Mouse (Mus musculus) heart, embryonic 12.5 days (tissue): ENCODE data around the gene Coq5. TPM values are rescaled to one million over a fixed set of nuclear protein-coding genes. Genes with fewer than 3 reads are reported as not detected.
"Not testable (repeated sequence)": the region's sequence is repeated elsewhere in the genome, so short reads cannot be mapped to it uniquely, and the experiment has no call there.

Experiments
- ATAC-seq: fragments of 200-750 bp; cut with Nextera tagmentation; 2 replicates; pipeline ENCODE4 v1.8.0; 2017; ENCODE audit warnings: moderate TSS enrichment, moderate library complexity; ENCODE audit not compliant: insufficient number of reproducible peaks, low FRiP score
- H3K27ac ChIP-seq: fragments of 300-500 bp; sonication (generic); 2 replicates; pipeline ENCODE4 v1.5.1; 2016; ENCODE audit warnings: mild to moderate bottlenecking, moderate library complexity; ENCODE audit not compliant: poor library complexity, severe bottlenecking
- H3K27me3 ChIP-seq: fragments of 300-500 bp; sonication (generic); replicated peaks from 2 replicates; pipeline ENCODE4 v1.6.1; 2016; ENCODE audit warnings: mild to moderate bottlenecking, moderate library complexity
- H3K36me3 ChIP-seq: fragments of 300-500 bp; sonication (generic); 2 replicates; pipeline ENCODE4 v1.6.1; 2016; ENCODE audit warnings: mild to moderate bottlenecking, moderate library complexity
- H3K4me1 ChIP-seq: fragments of 300-500 bp; sonication (generic); replicated peaks from 2 replicates; pipeline ENCODE4 v1.6.1; 2016; ENCODE audit warnings: mild to moderate bottlenecking
- H3K4me2 ChIP-seq: fragments of 300-500 bp; sonication (generic); 2 replicates; pipeline ENCODE4 v1.6.1; 2016; ENCODE audit warnings: mild to moderate bottlenecking, moderate library complexity
- H3K4me3 ChIP-seq: fragments of 300-500 bp; sonication (generic); 2 replicates; pipeline ENCODE4 v1.5.1; 2016; ENCODE audit warnings: mild to moderate bottlenecking
- H3K9ac ChIP-seq: fragments of 300-500 bp; sonication (generic); 2 replicates; pipeline ENCODE4 v1.6.1; 2016; ENCODE audit warnings: mild to moderate bottlenecking, moderate library complexity
- H3K9me3 ChIP-seq: fragments of 300-500 bp; sonication (generic); replicated peaks from 2 replicates; pipeline ENCODE4 v1.6.1; 2016; ENCODE audit warnings: mild to moderate bottlenecking, moderate library complexity
- WGBS: fragments of 180-500 bp; shearing (Covaris S2); methylation state at CpG from one replicate; pipeline ENCODE4 v1.1.7; 2016; 5-methylcytosine and 5-hydroxymethylcytosine counted together
- polyA plus RNA-seq: library from polyadenylated mRNA; unstranded; fragments of >200 nt; fragmentation: Nextera tagmentation; extraction: Ambion mirVana; gene quantifications from 2 replicates; pipeline ENCODE4 v1.2.1, GENCODE M21; 2016

Gene Coq5
- polyA plus RNA-seq, 1 experiment from 2014 or later = 76.0 TPM

DNA sequence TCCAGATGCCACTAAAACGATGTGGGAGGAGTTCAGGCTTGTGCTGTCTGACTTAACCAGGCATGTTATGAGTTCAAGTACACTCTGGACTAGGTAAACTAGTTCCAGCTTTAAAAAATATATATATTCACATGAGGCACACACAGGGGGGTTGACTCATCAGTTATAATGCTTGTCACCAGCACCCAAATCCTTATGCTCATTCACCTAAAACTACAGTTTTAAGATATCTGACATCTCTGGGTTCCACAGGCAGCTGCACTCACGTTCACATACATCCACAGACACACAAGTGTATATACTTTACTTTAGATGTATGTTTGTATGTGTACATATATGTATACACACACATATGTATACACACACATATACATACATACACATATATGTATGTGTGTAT lies 681 bp upstream of the Coq5 start:
- WGBS = 59% methylated on average over 2 of the region's 2 CpGs

DNA sequence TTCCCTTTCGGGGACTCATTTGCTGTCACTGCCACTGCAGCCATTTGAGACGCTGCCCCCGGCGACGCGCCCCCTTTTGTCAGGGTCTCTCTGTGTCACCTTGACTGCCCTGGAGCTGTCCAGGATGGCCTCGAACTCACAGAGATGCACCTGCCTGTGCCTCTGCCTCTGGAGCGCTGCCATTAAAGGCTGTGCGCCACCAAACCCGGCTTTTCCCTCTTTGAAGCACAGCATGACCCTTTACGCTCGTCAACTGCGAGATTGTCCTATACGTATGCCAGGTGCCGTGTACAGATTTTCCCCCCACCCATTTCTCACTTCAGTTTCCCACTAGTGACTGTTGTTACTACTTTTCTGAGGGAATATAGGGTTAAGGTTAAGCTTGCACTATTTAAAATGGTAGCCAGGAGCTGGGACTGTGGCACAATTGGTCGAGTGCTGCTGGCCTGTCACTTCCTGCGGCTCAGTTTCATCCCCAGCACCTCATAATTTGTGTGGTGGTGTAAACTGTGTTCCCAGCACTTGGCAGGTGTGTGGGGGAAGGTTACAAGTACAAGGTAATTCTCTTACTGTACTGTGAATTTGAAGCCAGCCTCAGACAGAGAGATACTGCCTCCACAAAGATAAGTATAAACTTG lies 703 bp downstream of the Coq5 start:
- Histone ChIP-seq H3K4me1 (peaks cover 10% of the 10 kb centered on the region), H3K9ac (peak overlapping the region; percentile 86), H3K9me3 (0 out of 2 replicates have a peak, but pooled peaks cover 3% of the 10 kb centered on the region), H3K4me2 (peak overlapping the region; percentile 91), H3K27ac (0 out of 2 replicates have a peak overlapping the region, but pooled peaks have one; percentile 50), H3K36me3 (peaks cover 30% of the 10 kb centered on the region), H3K27me3 (no peaks in the 10 kb centered on the region), H3K4me3 (peak overlapping the region; percentile 72)
- ATAC-seq = peak; percentile 29; the same call in 1 of the 2 replicates
- WGBS = 9% methylated on average over 17 of the region's 17 CpGs

More for the DNA sequence above, 681 bp upstream of the Coq5 start:
- Histone ChIP-seq H3K36me3 (peaks cover 16% of the 10 kb centered on the region), H3K4me3 (no peak overlapping the region), H3K4me2 (no peak overlapping the region), H3K4me1 (peaks cover 14% of the 10 kb centered on the region), H3K9me3 (0 out of 2 replicates have a peak, but pooled peaks cover 3% of the 10 kb centered on the region), H3K9ac (no peak overlapping the region), H3K27me3 (no peaks in the 10 kb centered on the region), H3K27ac (no peak overlapping the region)
- ATAC-seq = no peak

DNA sequence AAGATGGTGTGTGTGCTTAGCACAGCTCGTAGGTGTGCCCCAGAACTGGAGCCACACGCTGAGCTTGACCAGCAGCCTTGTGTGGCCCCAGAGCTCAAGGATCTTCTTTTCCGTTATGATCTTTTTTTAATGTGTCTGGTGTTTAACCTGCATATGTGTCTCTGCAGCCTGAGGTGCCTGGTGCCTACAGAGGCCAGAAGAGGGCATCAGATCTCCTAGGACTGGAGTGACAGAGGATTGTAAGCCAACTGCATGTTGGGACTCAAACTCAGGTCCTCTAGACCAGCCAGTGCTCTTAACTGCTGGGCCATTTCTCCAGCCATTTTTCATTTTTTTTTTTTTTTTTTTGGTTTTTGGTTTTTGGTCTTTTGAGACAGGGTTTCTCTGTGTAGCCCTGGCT lies 5.3 kb downstream of the Coq5 start:
- H3K36me3 ChIP-seq = peaks cover 57% of the 10 kb centered on the region
- H3K4me2 ChIP-seq = no peak overlapping the region
- H3K27me3 ChIP-seq = no peaks in the 10 kb centered on the region
- H3K4me1 ChIP-seq = peaks cover 19% of the 10 kb centered on the region
- H3K9ac ChIP-seq = 0 out of 2 replicates have a peak overlapping the region, but pooled peaks have one; percentile 1
- H3K4me3 ChIP-seq = no peak overlapping the region
- 84% methylated on average over 3 of the region's 3 CpGs for WGBS
- no peaks in the 10 kb centered on the region for H3K9me3 ChIP-seq
- ATAC-seq = no peak
- no peak overlapping the region for H3K27ac ChIP-seq

DNA sequence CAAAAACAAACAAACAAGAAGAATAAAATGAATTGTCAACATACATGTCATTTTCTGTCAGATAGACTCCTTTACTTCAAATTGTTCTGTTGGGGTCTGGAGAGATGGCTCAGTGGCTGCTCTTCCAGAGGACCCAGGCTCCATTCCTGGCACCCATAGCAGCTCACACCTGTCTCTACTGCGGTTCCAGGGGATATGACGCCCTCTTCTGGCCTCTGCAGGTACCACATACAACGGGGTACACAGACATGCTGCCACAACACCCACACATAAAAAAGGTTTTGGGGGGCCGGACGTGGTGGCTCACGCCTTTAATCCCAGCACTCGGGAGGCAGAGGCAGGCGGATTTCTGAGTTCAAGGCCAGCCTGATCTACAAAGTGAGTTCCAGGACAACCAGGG lies 14.7 kb downstream of the Coq5 start:
- no peaks in the 10 kb centered on the region for H3K9me3 ChIP-seq
- H3K27me3 ChIP-seq = no peaks in the 10 kb centered on the region
- peaks cover 86% of the 10 kb centered on the region for H3K36me3 ChIP-seq
- no peak overlapping the region for H3K4me2 ChIP-seq
- H3K4me1 ChIP-seq = peaks cover 20% of the 10 kb centered on the region
- no peak overlapping the region for H3K9ac ChIP-seq
- H3K27ac ChIP-seq = no peak overlapping the region
- 90% methylated on average over 8 of the region's 8 CpGs for WGBS
- H3K4me3 ChIP-seq = no peak overlapping the region
- no peak for ATAC-seq

DNA sequence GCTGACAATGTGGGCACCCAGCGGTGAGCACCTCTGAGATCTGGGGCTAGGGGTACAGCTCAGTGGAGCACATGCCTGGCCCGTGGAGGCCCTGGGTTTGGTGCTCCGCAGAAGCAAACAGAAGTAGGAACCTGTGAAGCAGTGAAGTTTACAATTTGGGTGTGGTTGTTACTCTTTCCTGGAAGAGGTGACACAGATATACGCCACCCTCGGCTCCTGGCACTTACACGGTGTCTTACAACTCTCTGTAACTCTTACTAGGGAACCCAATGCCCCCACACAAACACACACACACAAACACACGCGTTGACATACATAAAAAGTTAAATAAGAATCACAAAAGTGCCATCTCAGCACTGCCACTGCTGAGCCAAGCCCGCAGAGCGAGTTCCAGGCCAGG lies 16.9 kb downstream of the Coq5 start:
- no peaks in the 10 kb centered on the region for H3K27me3 ChIP-seq
- WGBS = 78% methylated on average over 10 of the region's 10 CpGs
- H3K9me3 ChIP-seq = no peaks in the 10 kb centered on the region
- H3K4me1 ChIP-seq = peaks cover 24% of the 10 kb centered on the region
- H3K27ac ChIP-seq = no peak overlapping the region
- H3K36me3 ChIP-seq = peaks cover 70% of the 10 kb centered on the region
- no peak overlapping the region for H3K9ac ChIP-seq
- no peak overlapping the region for H3K4me3 ChIP-seq
- no peak for ATAC-seq
- no peak overlapping the region for H3K4me2 ChIP-seq

DNA sequence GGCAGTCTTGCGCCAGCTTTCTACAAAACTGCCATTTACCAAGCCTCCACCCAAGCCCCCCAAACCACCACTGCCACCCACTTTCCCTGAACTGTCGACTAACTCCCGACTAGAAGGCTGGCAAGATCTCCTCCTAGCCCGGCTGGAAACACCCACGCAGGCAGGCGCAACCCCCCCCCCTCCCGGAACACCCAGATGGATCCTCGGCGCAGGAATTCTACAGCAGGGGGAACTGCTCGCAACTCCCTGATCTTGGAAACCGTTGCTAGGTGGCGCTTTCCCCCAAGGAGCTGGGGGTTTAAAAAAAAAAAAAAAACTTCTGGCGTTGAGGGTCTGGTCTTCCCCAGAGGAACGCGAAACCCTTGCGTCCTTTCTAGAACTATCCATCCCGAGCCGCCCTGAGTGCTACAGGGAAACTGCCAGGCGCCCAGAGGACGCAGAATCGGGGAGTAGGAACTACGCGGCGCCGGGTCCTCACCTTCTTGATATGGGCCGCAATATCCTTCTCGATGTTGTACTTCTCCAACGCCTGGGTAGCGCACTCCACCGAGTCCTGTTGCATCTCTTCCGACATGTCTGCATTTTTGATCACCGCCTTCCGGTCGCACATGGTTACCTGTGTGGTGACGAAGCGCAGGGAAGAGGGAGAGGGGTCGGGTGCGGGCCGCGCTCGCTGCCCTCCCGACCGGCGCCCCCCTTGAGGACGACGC lies 20.7 kb downstream of the Coq5 start:
- H3K4me3 ChIP-seq = peak overlapping the region; percentile 88
- H3K4me1 ChIP-seq = peaks cover 29% of the 10 kb centered on the region
- under 1% methylated on average over 46 of the region's 46 CpGs for WGBS
- no peaks in the 10 kb centered on the region for H3K9me3 ChIP-seq
- peak overlapping the region; percentile 91 for H3K27ac ChIP-seq
- no peaks in the 10 kb centered on the region for H3K27me3 ChIP-seq
- peak overlapping the region; percentile 85 for H3K4me2 ChIP-seq
- ATAC-seq = no peak; the same call in 1 of the 2 replicates
- H3K9ac ChIP-seq = peak overlapping the region; percentile 92
- peaks cover 40% of the 10 kb centered on the region for H3K36me3 ChIP-seq

DNA sequence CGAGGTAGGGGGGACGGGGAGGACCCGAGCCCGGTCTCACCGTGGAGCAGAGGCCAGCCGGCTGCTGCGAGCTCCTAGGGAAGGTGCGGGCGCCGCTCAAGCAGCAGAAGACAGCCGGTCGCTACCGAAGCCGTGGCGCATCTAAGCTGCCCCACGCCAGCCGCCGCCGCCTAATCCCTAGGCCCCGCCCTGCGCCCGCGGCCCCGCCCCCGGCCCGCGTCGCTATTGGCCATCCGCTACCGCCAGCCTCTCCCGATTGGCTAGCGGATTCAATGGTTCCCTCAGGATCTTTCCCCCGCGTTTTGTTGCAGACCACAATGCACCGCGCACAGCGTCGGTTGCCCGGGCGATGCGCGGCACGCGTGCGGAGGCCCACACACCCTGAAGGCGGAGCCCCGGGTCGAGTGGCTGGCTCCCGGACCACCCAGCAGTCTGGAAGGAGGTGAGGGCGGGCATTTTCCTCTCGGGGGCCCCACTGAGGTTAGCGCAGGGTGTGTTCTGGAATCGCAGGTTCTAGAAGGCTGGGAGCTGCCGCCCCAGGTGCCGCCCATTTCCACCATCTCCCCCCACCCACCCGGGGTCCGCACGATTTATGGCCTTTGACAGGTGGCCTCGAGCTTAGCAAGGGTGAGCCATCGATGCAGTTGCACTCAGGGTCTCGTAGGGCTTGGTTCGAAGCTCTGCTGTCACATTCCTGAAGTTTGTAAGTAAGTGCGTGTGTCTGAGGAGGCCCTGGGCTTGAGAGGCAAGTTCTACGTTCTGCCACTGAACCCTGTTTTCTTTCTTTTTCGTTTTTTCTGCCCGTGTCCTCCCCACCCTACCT lies 21.5 kb downstream of the Coq5 start, which contains the start of gene Dynll1:
TSS of gene Dynll1 (minus strand) at position 208 of the 823 bp plus-strand sequence.
- Histone ChIP-seq H3K9me3 (no peaks in the 10 kb centered on the region), H3K9ac (peak within 1 kb of the TSS; percentile 92), H3K36me3 (peaks cover 33% of the 10 kb centered on the region), H3K27ac (peak within 1 kb of the TSS; percentile 91), H3K27me3 (no peaks in the 10 kb centered on the region), H3K4me3 (peak within 1 kb of the TSS; percentile 88), H3K4me1 (peaks cover 27% of the 10 kb centered on the region), H3K4me2 (peak within 1 kb of the TSS; percentile 85)
- WGBS = under 1% methylated on average over 59 of the region's 66 CpGs
- ATAC-seq = peak; percentile 98

DNA sequence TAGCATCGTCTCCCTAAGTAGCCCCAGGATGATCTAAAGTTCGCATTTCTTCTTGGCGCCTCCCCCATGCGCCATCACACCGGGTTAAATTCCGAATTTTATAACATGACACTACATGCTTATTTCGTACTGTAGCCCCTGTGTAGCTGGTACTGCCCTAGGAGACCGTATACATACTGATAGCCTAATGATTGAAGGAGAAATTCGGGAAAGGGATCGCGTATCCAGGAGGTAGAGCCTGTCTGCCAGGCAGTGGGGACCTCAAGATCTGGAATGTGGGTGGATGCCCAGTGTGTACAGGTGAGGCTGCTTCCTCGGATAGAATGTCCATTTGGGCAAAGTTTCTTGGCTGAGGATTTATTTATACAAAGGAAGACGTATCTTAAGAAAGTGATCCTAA lies 22.1 kb downstream of the Coq5 start:
- Histone ChIP-seq H3K36me3 (peaks cover 27% of the 10 kb centered on the region), H3K4me2 (peak overlapping the region; percentile 85), H3K4me1 (peaks cover 27% of the 10 kb centered on the region), H3K9ac (peak overlapping the region; percentile 74), H3K9me3 (no peaks in the 10 kb centered on the region), H3K27me3 (no peaks in the 10 kb centered on the region), H3K4me3 (peak overlapping the region; percentile 88), H3K27ac (peak overlapping the region; percentile 66; the same call in 1 of the 2 replicates)
- no peak for ATAC-seq
- WGBS = 32% methylated on average over 13 of the region's 13 CpGs

DNA sequence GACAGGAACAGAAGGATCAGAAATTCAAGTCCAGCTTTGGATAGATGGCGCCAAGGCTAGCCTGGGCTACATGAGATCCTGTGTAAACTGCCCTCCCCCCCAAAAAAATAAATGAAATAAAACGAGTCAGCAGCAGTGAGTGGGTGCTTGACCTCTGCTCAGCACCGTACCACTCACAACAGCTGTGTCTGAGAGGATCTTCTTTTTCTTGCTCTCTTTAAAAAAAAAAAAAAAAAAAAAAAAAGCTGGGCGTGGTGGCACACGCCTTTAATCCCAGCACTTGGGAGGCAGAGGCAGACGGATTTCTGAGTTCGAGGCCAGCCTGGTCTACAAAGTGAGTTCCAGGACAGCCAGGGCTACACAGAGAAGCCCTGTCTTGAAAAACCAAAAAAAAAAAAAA lies 22.7 kb downstream of the Coq5 start:
- WGBS = 73% methylated on average over 6 of the region's 7 CpGs
- not testable (repeated sequence) for H3K27me3 ChIP-seq, H3K27ac ChIP-seq, ATAC-seq, H3K9me3 ChIP-seq, H3K9ac ChIP-seq, H3K4me3 ChIP-seq
- Histone ChIP-seq H3K36me3 (peaks cover 21% of the 10 kb centered on the region), H3K4me1 (peaks cover 24% of the 10 kb centered on the region), H3K4me2 (peak overlapping the region; percentile 85; the same call in 1 of the 2 replicates)

DNA sequence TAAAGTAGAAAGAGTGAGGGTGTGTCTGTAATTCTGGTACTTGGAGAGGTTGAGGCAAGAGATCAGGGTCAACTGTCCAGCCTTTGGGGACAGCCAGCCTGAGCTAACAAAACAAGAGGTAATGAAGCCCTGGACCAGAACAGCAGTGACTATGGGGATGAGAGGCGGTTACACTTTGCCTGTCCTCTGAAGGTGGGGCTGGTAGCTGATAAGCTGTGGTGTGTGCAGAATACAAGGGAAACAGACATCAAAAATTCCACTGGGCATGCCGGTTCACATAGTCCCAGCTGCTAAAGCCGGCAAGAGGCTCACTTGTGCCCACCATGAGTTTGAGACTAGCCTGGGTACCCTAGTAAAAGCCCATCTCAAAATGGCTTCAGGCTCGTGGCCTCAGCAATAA lies 32.9 kb downstream of the Coq5 start:
- H3K36me3 ChIP-seq = no peaks in the 10 kb centered on the region
- H3K4me2 ChIP-seq = no peak overlapping the region
- WGBS = 60% methylated on average over 4 of the region's 4 CpGs
- H3K9me3 ChIP-seq = no peaks in the 10 kb centered on the region
- no peaks in the 10 kb centered on the region for H3K27me3 ChIP-seq
- H3K4me1 ChIP-seq = peaks cover 28% of the 10 kb centered on the region
- peak; percentile 56 for ATAC-seq
- no peak overlapping the region for H3K9ac ChIP-seq
- peak overlapping the region; percentile 10; the same call in 1 of the 2 replicates for H3K27ac ChIP-seq
- H3K4me3 ChIP-seq = no peak overlapping the region
